Mouse (Mus musculus): ENCODE measurements around the gene Cul7.

Cul7 gene

GRCm38 (mm10) chr17:46628791-46629684, 21.1 kb upstream of the Cul7 start, which contains the start of gene Ptk7:
Gene Ptk7, minus strand, starts transcription at chr17:46629504.
- DNase-seq (ENCODE audit: low spot score): peak; percentile 87

- DNase-seq (ENCODE audit: low spot score): peak; percentile 69
Observed at GRCm38 (mm10) chr17:46629685-46630441, 20.3 kb upstream of the Cul7 start.

DNA sequence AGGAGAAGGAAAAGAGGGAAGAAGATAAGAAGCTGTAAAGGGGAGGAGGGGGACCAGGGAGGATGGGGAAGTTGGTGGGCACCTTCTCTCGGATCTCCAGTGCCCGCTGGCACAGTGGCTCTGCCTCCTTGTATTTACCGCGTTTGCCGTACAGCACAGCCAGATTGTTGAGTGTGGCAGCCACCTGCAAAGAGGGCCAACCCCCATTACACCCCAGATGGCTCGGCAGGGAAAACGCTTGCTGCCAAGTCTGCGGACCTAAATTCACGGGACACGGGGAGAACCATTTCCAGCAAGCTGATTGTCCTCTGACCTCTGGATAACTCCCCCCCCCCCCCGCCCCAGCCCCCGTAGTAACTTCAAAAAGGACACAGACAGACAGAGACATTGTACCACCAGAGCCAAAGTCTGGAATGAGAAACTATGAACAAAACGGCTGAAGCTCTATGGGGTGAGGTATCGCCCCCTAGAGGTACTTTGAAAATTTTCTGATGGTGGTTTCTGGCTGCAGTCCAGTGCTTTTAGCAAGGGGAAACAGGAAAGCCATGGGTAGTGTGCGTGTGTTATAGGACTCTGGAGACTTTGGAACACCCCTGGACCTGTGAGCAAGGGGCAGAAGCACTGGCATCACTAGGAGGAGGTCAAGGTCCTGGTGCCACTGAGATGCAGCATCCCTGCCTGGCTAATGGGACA, 13.2 kb upstream of the Cul7 start:
- no peak for DNase-seq (ENCODE audit: low spot score)

DNA sequence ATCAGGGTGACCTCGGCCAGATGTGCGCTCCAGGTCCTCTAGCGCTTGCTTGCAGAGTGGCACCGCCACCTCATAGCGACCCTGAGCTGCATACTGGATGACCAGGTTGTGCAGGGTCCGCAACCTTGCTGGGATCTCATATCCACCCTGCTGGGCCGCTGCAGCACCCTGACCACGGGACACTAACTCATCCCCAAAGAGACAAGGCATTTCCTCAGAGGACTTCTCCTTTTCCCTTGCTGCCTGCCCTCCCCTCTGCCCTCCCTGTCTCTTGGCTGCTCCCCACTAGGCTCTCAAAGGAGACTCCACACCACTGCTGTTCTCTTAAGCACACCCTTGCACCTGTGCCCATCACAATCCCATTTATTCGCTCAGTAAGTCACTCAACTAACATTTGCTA, 10.2 kb upstream of the Cul7 start:
- DNase-seq (ENCODE audit: low spot score): no peak

DNA sequence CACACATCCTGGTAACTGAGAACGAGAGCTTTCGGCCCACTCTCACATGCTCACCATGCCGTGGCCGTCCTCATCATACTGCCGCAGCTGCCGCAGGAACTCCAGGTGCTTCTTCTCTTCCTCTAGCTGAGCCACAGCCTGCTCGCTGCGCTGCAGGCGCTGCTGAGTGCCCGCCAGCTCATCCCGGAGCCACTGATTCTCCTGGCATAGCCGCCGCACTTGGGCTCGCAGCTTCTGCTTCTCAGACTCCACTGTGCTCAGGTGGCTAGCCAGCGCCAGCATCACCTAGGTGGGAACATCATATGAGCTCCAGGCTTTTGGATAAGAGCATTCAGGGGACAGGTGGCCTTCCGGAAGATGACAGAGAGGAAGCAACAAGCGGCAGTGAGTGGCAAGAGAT, 8.1 kb upstream of the Cul7 start:
- no peak for DNase-seq (ENCODE audit: low spot score)

- DNase-seq (ENCODE audit: low spot score): no peak
Observed at GRCm38 (mm10) chr17:46644152-46644805, 5.9 kb upstream of the Cul7 start.

- DNase-seq (ENCODE audit: low spot score): peak; percentile 62
Observed at GRCm38 (mm10) chr17:46644916-46645475, 5.1 kb upstream of the Cul7 start.

GRCm38 (mm10) chr17:46645561-46646321, 4.4 kb upstream of the Cul7 start, which contains the start of the genes Klc4 and Mrpl2:
Gene Klc4, minus strand, starts transcription at chr17:46646022.
Gene Mrpl2, plus strand, starts transcription at chr17:46646229.
- DNase-seq (ENCODE audit: low spot score): peak; percentile 99

- no peak for DNase-seq (ENCODE audit: low spot score)
Observed at GRCm38 (mm10) chr17:46646322-46646662, 3.8 kb upstream of the Cul7 start.

DNA sequence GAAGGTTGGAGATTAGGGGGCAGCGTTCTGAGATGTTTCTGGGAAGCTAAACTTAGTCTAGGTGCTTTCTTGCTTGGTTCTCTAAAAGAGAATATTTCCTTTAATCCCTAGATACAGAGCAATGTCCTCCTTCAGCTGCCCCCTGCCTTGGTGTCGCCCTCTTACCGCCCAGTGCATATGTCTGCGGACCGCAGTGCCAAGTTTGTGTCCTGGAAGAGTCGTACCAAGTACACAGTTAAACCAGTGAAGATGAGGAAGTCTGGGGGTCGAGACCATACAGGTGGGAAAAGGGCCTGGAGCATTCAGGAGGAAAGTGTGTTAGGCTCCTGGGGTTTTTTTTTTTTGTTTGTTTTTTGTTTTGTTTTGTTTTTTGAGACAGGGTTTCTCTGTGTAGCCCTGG, 2.9 kb upstream of the Cul7 start:
- DNase-seq (ENCODE audit: low spot score): no peak

DNA sequence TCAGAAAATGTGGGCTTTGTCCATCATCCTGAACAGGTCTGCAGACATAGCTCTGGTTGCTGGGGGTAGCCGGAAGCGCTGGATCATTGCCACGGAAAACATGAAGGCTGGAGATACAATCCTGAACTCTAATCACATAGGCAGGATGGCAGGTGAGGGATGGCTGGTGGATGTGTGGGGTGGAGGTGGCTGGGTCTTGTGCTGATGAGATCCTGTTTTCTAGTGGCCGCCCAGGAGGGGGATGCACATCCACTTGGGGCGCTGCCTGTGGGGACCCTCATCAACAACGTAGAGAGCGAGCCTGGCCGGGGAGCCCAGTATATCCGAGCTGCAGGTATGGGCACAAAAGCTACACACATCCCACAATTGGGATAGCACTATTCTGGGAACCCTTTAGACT, 1.7 kb upstream of the Cul7 start:
- DNase-seq (ENCODE audit: low spot score): no peak

- no peak for DNase-seq (ENCODE audit: low spot score)
Observed at GRCm38 (mm10) chr17:46649811-46650210, 326 bp upstream of the Cul7 start.

GRCm38 (mm10) chr17:46651292-46651691, 1.2 kb downstream of the Cul7 start:
- DNase-seq (ENCODE audit: low spot score): no peak

DNA sequence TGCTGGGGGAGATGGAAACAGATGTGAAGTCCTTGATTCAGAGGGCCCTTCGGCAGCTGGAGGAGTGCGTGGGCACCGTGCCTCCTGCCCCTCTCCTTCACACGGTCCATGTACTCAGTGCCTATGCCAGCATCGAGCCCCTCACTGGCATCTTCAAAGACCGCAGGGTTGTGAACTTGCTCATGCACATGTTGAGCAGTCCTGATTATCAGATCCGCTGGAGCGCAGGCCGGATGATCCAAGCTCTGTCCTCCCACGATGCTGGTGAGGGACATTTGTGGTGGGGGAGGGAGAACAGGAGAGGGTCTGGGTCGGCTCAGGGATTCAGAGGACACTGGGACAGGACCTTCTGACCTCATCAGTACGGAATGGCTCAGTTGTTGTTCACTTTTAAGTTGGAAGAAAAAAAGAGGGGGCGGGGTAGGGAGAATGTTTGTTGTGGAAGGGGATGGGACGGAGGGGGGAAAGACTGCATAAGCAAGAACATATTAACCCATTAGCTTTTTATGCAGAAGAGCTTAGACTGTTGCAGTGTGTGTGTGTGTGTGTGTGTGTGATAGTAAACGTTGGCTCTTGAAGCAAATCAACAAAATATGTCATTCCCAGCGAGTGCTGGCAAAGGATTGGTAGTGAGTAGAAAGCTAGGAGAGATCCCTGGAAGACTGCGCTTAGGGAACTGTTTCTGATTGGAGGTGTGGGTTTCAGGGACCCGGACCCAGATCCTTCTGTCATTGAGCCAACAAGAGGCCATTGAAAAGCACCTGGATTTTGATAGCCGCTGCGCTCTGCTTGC, 1.8 kb downstream of the Cul7 start:
- no peak for DNase-seq (ENCODE audit: low spot score)

DNA sequence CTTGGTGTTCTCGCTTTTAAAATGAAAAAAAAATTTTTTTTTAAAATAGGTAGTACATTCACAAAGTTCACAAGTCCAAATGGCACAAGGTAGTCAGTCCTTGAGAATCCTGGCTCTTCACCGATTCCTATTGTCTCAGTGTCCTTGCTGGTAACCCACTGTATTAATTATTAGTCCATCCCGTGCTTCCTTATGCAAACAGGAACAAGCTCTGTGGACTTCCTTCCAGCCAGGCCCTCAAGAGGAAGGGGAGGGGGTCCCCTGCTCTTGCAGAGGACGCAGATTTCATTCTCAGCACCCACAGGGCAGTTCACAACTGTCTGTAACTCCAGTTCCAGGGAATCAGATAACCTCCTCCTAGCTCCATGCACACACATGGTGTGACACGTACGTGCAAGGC, 5.9 kb downstream of the Cul7 start:
- DNase-seq (ENCODE audit: low spot score): no peak

- DNase-seq (ENCODE audit: low spot score): no peak
Observed at GRCm38 (mm10) chr17:46661351-46661750, 11.2 kb downstream of the Cul7 start.

DNA sequence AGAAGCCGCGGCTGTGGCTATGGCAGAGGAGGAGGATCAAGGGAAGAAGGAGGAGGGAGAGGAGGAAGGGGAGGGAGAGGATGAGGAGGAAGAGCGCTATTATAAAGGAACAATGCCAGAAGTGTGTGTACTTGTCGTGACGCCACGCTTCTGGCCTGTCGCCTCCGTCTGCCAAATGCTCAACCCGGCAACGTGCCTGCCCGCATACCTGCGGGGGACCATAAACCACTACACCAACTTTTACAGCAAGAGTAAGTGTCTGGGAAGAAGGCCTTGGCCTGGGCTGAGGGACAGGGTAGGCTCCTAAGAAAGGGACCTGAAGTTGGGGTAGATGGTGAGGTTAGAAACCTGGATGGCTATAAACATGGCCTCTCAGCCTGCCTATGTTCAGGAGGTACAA, 11.8 kb downstream of the Cul7 start:
- DNase-seq (ENCODE audit: low spot score): no peak

GRCm38 (mm10) chr17:46662730-46663129, 12.6 kb downstream of the Cul7 start:
- DNase-seq (ENCODE audit: low spot score): no peak

DNA sequence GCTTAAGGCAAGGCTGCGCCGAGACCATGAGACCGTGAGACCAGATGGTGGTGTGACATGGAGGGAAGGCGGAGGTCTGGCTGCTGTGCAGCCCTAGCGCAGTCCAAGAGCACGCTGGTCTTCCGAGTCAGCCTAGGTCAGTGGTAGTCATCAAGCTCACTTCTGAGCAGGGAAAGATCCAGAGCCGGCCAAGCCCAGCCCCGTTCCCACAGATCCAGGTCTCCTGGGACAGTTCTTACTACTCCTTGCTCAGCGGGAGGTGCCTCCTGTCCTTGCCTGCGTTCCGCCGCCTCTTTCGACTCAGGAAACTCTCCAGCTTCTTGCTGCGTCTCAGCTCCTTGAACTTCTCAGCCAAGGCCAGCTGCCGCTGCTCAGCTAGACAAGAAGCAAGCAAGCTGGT, 17.6 kb downstream of the Cul7 start:
- DNase-seq (ENCODE audit: low spot score): no peak

DNA sequence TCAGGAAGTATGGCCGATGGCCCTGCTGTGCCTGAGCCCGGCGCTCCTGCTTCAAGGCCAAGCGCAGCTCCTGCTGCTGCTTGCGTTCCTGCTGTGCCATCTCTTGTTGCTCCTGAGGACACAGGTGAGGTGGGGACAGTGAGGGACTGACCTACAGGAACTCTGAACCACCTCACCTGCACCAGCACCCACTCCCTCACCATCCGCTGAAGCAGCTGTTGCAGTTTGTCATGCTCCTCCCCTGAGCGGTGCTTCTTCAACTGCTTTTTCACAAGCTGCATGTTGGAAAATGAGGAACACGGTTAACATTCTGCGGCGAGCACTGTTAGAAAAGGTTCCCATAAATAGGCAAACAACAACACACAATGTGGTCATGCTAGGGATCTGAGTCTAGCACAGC, 19.8 kb downstream of the Cul7 start:
- DNase-seq (ENCODE audit: low spot score): no peak
